Mouse (Mus musculus) naive thymus-derived CD4-positive, alpha-beta T cell, adult 2 months (primary cell): ENCODE data around the gene Ccnc.
"Not testable (repeated sequence)": the region's sequence is repeated elsewhere in the genome, so short reads cannot be mapped to it uniquely, and the experiment has no call there.

Experiments
- DNase-seq: peaks from one replicate; pipeline ENCODE4 v3.0.0-alpha.2; 2011; ENCODE audit warnings: low read depth

Ccnc gene

DNA sequence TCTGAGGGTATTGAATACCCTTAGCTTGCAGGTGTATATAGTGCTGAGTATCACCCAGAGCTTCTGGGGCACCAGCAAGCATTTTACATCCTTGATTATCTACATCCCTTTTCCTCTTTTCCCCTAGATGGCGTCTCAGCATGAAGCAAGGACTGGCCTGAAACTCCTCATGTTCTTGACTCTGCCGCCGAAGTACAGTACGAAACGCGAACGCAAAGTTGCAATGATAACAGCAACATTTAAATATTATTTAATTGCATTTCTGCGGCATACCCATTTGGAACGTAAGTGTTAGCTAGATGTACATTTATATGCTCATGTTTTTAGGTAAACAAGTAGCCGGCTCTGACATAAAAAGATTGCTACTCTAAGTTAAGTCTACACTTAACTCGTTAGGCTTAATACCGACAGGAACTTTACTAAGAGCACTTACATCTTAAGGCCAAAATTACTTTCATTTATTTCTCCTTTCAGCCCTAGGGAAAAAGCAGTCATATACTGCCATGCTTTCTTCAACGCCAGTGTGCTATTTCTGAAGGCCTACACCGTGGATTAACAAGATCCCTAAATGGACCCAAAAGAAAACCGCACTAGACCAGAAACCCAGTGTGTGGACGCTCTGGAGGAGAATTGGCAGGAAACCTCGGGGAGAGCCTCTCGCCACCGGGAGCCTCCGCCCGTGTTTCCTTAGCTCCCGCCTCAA is 438 bp upstream of the Ccnc start:
- peak; percentile 65 for DNase-seq

- no peak for DNase-seq
Measured at GRCm38 (mm10) chr4:21739169-21739568, 11.7 kb downstream of the Ccnc start.

GRCm38 (mm10) chr4:21744142-21744541 is 16.6 kb downstream of the Ccnc start:
- DNase-seq, result not testable (repeated sequence)

DNA sequence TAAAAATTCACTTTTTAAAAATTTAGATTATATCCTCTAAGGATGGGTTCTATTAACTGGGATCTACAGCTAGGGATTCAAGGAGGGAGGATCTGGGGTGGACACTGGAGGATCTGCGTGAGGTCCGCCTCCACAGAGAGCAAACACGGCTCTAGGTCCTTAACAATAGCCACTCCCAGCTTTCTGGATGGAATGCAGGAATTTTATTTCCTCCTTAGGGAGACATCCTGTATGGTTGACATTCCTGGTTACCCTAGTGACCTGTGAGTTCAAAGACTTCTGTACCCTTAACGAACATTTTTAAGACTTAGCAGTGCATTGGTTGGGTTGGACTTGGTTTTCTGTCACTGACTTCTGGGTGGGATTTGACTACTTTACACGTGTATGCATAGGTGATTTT is 18.2 kb downstream of the Ccnc start:
- DNase-seq, result no peak

- peak; percentile 9 for DNase-seq
Measured at GRCm38 (mm10) chr4:21755123-21755789, 27.8 kb downstream of the Ccnc start.

DNA sequence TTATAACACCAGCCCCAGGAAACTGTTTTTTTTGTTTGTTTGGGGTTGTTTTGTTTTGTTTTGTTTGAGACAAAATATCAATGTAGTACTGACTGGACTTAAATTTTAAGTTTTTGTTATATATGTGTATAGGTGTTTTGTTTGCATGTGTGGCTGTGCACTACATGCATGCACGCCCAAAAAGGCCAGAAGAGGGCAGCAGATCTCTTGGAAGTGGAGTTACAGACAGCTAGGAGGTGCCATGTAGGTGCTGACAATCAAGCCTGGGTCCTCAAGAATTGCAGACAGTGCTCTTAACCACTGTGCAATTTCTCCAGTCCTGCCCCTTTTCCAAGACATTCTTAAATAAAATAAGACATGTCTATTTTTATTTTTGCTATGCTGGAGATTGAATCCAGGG is 31.4 kb downstream of the Ccnc start:
- peak; percentile 23 for DNase-seq

DNA sequence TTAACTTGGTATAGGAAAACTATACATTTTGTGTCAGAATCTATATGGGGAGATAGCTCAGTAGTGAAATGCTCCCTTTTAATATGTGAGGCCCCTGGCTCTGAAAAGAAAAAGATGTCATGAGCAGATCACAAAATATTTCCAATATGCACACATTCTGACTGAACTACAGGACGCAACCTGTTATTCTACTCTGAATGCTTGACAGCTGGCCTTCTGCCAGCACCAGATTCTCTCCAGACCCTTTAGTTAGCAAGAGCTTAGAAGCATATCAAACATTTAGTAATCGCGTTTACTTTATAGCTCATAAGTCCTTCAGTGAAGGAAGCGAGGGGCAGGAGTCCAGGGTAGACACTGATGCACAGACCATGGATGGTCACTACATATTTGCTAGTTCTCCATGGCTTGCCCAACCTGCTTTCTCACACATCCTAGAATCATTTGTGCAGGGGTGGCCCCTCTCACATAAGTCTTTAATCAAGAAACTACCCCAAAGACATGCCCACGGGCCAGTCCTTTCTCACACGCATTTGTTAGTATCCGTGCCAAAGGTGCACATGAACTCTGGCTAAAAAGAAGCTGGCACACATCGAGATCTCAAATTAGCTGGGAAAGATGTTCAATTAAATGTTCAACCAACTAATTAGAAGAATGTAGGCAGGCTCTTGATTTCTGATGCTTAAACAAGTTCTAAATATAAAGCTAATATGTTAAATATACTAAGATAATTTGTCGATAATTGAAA is 34.1 kb downstream of the Ccnc start:
- DNase-seq, result no peak

DNA sequence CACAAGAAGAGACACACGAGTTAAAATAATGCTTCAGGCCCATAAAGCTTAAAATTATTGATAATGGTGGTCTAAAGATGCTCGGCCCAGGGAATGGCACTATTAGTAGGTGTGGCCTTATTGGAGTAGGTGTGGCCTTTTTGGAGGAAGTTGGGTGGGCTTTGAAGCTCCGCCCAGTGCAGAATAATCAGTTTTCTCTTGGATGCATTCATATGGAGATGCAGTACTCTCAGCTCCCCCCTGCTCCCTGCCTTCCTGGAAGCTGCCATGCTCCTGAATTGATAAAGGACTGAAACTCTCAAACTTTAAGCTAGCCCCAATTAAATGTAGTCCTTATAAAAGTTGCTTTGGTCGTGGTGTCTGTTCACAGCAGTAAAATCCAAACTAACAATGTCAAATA is 36.3 kb downstream of the Ccnc start:
- DNase-seq, result no peak

DNA sequence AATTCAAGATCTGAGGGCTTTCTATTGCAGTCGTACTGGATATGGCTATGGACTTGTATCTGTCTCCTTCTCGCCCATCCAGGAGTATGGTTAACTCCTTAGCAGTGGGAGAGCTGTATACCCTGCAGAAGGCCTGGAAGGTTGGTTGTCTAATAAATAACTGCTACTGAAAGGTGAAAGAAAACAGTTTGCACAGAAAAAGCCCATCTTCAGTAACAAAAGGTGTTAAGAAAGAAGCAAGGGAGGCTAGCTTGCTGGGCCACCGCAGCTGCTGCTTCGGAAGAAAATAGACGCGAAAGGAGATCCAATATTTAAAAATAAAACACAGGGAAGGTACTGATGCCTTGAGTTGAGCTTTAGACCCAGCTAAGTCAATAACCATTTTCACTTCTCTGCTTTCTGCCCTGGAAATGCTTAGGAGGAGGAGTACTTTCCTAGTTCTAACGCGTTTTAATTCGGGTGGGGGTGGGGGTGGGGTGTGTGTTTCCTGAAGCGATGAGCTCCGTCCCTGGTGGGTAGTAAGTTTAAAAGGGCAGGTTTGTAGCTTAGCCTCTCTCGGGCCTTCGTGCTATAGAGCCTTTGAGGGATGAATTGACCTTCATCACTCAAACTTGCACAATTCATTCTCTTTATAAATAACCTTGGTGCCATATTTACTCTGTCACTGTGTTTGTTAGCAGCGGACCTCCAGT is 38.8 kb downstream of the Ccnc start:
- no peak for DNase-seq

GRCm38 (mm10) chr4:21766863-21767304 is 39.4 kb downstream of the Ccnc start, which contains the start of the genes Usp45 and Tstd3:
Gene Usp45 (plus strand): TSS chr4:21767156.
Gene Tstd3 (minus strand): TSS chr4:21767212.
- peak; percentile 81 for DNase-seq

DNA sequence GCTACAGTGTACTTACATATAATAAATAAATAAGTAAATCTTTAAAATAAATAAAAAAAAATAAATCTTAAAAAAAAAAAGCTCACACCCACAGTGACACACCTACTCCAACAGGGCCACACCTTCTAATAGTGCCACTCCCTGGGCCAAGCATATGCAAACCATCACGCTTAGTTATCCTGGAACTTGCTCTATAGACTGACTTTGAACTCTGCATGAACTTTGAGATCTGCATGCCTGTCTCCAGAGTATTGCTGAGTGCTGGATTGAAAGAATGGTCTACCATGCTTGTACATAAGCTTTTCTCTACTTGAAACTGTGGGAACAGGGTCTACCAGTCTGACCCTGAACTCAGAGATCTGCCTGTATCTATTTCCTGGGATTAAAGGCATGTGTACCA is 43.6 kb downstream of the Ccnc start:
- no peak for DNase-seq

- peak; percentile 13 for DNase-seq
Measured at GRCm38 (mm10) chr4:21772306-21772705, 44.8 kb downstream of the Ccnc start.

DNA sequence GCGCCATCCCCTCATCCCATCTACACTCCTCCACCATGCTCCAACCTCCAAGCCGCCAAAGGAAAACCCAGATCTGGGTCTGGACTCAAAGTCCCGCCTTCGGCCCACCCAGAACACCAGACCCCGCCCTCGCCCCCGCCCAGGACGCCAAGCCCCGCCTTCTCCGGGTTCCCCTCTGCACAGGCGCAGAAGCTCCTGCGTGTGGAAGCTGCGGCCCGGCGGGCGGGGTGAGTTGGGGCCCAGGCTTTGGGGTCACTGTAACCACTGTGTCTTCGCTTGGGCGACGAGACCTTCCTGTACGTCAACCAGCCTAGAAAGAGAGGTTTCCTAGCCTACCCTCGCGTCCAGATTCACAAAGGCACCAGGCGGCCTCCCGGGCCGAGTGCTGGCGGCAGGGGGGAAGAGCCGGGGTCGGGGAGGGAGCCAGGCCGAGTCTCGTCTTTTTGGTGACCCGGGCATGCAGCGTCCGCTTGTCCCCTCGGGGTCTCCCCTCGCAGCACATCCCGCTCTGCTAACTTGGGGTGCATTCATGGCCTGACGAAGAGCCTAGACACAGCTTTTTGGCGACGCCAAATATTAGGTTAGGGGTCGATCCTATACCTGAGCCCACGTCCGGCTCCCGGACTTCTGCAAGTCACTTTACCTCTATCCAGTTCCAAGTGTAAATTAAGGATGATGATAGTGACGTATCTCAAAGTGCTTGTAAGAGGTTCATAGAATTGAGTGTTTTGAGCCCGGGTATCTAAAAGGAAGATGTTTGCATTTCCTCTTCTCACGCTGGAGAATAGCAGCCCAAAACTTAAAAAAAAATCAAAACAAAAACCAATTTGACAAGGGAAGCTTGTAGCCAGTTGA is 48.8 kb downstream of the Ccnc start:
- DNase-seq, result peak; percentile 90

DNA sequence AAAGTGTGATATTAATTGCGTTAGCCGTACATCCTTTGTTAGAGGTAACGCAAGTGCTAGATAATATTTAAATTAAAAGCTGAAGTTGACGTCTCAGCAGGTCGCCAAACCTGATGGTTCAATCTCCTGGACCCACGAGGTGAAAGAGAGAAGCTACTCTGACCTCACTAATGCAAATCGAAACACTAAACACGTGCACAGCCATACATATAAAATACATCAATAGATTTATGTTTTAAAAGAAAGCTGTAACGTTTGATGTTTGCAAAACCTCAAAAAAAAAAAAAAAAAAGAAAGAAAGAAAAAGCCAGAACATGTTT is 49.4 kb downstream of the Ccnc start:
- peak; percentile 59 for DNase-seq

DNA sequence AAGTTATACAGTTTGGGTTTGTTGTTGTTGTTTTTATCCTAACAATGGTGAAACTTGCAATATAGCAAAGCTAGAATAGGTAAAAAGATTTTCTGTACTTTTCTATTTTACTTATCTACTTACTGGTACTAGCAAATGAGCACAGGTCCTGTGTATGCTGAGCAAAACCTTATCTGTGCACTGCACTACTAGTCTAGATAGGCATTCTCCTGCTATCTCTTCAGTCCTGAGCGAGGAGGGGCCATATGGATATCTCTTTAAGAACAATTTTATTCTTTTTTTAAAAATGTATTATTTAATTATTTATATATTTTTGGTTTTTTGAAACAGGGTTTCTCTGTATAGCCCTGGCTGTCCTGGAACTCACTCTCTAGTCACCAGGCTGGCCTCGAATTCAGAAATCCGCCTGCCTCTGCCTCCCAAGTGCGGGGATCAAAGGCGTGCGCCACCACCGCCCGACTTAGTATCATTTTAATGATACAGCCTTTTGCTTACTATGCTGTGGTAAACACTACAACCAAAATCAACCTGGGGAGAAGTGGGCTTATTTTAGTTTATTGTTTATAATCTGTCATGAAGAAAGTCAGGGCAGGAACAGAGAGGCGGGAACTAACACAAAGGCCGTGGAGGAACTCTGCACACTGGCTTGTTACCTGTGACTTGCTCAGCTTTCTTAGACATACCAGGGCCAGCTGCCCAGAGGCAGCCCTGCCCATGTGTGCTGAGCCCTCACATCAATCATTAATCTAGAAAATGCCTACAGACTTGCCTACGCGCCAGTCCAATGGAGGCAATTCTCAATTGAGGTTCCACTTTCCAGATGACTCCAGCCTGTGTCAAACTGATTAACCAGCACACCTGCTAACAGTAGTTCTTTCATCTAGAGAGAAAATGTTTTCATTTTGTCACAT is 53.6 kb downstream of the Ccnc start:
- no peak for DNase-seq

GRCm38 (mm10) chr4:21786268-21786667 is 58.8 kb downstream of the Ccnc start:
- no peak for DNase-seq

DNA sequence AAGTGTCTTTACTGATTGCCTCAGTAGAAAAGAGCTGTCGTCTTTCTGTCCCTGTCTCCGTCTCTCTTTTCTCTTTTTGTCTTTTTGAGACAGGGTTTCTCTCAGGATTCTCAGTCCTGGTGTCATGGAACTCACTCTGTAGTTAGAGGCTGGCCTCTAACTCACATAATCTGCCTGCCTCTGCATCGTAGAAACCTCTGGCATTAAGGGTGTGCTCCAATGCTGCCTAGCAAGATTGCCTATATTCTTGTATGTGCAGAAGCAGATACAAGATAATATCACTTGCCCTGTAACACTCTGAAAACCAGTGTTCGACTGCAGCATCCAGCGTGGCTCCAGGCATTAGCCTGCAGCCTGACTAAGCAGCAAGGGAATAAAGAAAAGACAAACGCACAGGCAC is 61.4 kb downstream of the Ccnc start:
- DNase-seq, result no peak

- DNase-seq, result no peak
Measured at GRCm38 (mm10) chr4:21789836-21790235, 62.3 kb downstream of the Ccnc start.

GRCm38 (mm10) chr4:21793631-21794030 is 66.1 kb downstream of the Ccnc start:
- no peak for DNase-seq

DNA sequence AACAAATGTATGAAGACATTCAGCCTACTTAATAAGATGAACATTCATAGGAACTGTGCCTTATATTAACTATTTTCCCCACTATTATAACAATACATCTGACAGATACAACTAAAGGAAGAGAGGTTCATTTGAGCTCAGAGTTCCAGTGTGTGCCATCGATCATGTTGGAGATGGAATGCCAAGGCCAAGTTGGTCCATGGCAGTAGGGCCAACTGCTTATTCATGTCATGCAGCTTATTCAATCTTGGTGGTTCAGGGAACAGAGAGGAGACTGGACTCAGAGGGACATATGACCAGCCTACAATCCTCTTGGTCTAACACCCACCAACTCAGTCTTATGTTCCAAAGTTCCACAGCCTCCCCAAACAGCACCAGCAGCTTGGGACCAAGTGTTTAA is 73.5 kb downstream of the Ccnc start:
- DNase-seq, result no peak
